Mouse (Mus musculus) embryonic fibroblast, embryonic 13.5 days (primary cell): ENCODE measurements around the gene Pcgf6.

ENCODE experiments used
- CTCF ChIP-seq: IDR thresholded peaks from 2 replicates; pipeline ENCODE4 v1.5.1; 2011; ENCODE audit warnings: mild to moderate bottlenecking, control low read depth, low read length, moderate library complexity, borderline replicate concordance; ENCODE audit not compliant: insufficient read depth
- POLR2A ChIP-seq: IDR thresholded peaks from 2 replicates; pipeline ENCODE4 v1.6.1; 2011; ENCODE audit warnings: low read depth, mild to moderate bottlenecking, control low read depth, low read length, moderate library complexity

DNA sequence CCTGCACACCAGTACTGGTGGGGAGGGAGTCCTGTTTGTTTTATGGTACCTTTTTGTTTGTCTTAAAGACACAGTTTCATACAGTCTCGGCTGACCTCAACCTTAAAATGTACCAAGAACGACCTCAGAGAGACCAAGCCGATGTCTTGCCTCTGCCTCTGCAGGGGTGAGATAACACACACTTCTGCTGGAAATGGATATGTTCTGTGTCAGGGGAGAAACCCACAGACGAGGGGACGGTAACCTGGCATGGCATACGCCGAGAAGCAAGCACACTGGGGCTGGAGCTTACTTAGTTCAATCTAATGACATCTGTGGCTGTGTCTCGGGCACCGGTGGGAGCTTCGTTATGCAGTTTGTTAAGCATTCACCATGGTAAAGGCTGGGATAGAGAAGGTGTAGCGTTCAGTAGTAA lies 66.7 kb downstream of the Pcgf6 start:
- TF ChIP-seq CTCF (no peak), POLR2A (no peak)
